Mouse (Mus musculus) liver, postnatal 0 days (tissue): ENCODE measurements around the gene Phactr3.

Experiments used
- CTCF ChIP-seq: sonication (generic); IDR thresholded peaks from 2 replicates; pipeline ENCODE4 v1.5.1; 2016; ENCODE audit warnings: antibody characterized with exemption, low read depth
- EP300 ChIP-seq: IDR thresholded peaks from 2 replicates; pipeline ENCODE4 v1.6.1; 2016; ENCODE audit warnings: antibody characterized with exemption, low read depth, mild to moderate bottlenecking

DNA sequence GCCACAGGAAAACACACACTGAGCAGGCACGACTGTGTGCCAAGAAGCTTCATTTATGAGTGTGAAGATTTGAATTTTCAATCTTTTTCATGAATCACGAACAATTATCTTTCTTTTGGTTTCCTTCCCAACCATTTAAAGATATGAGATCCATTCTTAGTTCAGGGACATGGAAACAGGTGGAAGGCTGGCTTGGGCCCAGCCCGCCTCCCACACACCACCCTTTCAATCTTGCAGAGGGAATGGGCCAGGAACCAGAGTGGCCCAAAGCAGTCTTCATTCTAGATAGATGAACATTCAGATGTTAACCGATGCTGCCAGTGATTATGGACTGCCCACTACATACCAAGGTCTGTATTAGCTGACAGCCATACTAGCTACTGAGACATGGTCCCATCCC lies 144.3 kb downstream of the Phactr3 start:
- no peak for TF ChIP-seq CTCF
- TF ChIP-seq EP300, result no peak
